Mouse (Mus musculus): ENCODE data around the gene Cdh23.
A peak's percentile ranks its signal among the peaks of the same experiment; 100 is the strongest.

Cdh23 gene

DNA sequence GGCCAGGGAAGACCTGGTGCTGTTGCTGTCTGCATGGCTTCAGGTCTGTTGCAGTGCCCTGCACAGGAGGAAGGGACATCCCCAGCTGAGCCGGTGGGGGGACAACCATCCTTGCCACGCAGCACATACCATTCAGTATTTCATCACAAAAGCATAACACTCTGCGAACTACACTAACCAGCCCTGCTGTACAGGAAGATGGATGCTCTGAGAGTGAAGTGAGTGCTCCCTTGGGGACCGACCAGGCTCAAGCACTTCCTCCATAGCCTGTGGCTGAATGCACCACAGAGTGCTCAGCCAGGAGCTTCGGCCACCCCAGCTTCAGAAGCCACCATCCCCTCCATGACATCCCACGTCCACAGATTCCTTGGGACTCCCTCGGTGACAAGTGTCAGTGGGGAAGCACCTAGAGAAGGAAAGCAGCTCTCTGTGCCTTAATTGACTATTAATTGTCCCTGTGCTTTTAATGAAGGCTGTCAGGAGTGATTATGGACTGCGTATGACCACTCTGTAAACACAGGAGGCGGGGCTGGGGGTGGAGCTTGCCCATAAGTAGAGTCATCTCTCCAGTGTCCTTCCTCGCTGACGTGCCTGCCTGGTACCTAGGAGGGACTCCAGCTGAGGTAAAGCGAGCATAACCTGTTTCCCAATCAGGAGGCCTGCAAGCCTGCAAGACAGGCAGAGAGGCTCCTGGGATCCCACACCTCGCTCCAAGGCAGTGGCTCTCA, 60.6 kb downstream of the Cdh23 start:
- no peak for DNase-seq (ENCODE audit: low spot score in 2 of 2)

DNA sequence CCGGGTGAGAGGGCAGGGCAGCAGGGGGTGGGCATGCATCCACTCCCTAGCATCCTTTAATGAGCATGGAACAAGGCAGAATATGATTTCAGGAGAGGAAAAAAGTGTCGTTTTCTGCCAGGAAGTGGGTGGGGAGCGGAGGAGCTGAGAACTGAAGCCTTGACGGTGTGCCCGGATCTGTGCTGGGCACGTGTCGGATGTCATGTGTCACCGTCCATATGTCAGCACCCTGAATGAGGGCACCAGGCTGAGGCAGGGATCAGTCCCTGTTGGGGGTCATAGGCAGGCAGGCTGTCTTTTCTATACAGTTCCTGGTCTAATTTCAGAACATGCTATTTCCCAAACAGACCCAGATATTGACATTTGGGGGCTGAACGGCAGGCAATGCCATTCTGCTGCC, 61.9 kb downstream of the Cdh23 start:
- DNase-seq (ENCODE audit: low spot score in 2 of 2) = peak in 1 of 2 experiments; percentile 51

DNA sequence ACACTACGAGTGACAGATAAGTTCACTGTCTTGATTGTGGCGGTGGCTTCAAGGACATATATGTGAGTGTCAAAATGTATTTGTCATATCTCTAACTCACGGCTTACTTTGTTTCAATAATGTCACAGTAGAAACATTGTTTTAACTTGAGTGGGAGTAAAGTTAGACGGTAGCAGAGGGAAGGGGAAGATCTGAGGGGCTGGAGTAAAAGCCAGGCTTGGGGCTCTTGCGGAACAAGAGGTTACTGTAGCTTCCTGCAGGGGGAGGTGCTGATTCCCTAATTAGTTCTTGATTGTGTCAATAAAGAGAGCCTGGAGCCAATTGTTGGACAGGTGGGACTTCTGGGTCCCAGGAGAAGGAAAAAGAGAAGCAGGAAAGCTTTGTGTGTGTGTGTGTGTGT, 70.2 kb downstream of the Cdh23 start:
- DNase-seq (ENCODE audit: low spot score in 2 of 2) = no peak

DNA sequence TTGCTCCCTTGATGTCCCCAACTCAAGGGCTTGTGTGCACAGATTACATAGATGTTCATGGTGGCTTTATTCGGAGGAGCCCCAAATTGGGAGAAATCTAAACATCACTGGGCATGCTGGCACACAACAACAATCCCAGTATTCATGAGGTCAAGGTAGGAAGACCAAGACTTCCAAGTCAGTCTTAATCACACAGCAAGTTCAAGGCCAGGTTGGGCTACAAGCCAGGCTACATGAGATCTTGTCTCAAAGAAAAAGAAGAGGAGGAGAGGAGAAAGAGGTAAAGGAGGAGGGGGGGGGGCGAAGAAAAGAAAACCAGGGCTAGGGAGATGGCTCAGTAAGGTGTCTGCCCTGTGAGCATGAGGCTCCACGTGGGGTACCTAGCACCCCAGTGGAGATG, 70.8 kb downstream of the Cdh23 start:
- no peak for DNase-seq (ENCODE audit: low spot score in 2 of 2)

DNA sequence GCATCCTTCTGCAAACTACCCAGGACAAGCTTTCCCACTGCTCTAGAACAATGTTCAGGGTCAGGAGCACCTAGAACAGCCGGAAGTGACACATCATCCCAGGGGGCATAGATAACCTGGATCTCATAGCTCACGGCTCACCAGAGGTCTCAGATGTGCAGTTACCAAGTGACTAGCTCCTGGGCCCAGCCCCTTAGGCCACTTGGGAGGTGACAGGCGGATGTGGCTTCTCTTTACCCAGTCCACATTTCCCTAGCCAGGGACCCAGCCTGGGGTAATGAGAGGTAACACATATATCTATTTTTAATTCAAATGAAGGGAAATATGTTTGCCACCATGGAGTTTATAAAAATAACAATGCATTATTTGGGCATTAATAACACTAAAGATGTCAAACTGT, 71.3 kb downstream of the Cdh23 start:
- DNase-seq (ENCODE audit: low spot score in 2 of 2) = no peak

DNA sequence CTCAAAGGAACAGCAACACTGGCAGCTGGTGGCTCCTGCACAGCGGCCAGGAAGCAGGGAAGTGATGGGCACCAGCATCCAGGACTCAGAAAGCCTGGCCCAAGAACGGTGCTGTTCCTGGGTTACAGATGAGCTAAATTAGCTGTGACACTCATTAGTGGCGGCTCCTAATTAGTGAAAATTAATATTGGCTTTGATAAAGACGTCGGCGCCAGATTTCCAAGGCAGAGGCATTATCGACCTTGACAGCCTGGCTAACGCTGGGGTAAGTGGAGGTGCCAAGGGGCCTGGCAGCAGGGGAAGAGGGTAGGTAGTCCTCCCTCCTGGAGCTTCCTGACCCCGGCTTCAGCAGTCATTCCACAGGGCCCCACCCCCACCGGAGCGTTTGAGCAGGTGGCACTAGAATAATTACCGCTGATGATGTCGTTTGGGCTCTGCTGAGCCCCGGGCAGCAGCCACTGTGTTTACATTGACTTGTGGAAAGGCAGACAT, 72.0 kb downstream of the Cdh23 start:
- no peak for DNase-seq (ENCODE audit: low spot score in 2 of 2)

DNA sequence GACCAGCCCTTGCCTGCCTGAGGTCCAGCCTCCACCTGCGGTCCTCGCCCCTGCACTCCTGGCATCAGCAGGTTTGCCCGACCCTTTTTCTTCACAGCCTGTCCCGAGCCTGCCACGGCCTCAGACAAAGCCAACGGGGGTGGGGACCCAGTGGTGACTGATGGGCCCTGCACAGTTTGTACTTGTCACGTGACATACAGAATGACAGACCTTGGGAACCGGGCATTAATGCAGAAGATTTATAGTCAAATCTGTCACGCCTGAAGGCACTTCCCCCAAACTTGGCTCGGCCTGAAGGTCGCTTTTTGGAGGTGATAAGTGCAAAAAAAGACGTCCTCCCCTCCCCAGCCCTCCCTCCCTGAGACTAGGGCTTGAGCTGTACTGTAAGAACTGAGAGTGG, 73.5 kb downstream of the Cdh23 start:
- DNase-seq (ENCODE audit: low spot score in 2 of 2) = no peak

DNA sequence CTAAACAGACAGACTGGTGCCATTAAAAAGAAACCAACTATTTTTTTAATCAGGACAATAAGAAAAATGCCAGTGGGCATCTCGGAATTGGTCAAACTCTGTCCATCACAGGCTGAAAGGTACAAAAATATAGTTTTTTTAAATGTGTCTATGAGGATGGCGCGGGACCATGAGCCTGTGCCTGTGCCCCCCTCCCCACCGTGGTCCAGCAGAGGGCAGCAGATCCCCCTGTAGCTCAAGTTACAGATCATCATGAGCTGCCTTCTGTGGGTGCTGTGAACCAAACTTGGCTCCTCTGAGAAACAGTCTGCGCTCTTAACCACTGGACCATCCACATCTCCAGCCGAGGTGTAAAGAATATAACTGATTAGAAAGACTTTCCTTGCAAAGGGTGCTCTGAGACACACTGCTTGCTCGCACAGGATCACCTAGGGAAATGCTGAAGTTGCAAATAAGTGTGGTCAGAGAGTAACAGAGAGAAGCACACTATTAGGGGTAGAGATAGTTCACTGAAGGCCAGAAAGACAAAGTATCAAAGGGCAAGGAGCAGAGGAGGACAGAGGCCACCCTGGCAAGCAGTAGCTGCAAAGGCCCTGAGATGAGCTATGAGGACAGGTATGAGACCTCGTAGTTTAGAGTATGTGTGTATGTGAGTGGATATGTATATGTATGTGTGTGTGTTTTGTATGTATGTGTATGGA, 74.7 kb downstream of the Cdh23 start:
- DNase-seq (ENCODE audit: low spot score in 2 of 2) = no peak

DNA sequence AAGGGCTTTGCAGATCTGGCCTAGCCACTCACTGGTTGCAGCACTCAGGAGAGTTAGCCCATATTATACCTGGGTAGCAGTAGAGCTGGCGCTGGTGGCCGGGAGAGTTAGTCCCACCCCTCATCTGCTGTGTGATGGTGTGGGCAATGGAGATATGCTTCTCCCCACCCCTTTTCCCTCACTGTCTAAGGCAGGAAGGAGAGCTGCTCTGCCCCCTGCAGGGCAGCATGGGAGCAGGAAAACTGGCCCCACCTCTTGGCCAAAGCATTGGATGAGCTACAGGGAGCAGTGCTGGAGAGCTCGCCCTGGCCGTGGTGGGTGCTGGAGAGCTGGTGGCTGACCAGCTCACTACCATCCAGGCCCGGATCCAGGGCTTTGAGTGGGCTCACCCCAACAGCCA, 80.4 kb downstream of the Cdh23 start:
- no peak for DNase-seq (ENCODE audit: low spot score in 2 of 2)

DNA sequence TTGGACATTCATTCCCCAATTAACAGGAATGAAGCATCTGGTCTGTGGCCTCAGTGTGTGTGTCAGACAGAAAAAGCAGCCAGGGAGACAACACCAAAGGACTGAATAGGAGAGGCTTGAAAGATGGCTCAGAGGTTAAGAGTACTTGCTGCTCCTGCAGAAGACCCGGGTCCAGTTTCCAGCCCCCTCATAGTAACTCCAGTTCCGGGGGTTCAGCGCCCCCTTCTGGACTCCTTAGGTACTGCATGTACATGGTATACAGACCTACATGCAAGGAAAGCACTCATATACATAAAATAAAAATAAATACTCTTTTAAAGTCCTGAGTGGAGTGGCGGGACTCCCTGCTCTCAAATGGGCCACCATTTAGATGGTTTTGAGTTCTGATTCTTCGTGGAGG, 83.4 kb downstream of the Cdh23 start:
- no peak for DNase-seq (ENCODE audit: low spot score in 2 of 2)

DNA sequence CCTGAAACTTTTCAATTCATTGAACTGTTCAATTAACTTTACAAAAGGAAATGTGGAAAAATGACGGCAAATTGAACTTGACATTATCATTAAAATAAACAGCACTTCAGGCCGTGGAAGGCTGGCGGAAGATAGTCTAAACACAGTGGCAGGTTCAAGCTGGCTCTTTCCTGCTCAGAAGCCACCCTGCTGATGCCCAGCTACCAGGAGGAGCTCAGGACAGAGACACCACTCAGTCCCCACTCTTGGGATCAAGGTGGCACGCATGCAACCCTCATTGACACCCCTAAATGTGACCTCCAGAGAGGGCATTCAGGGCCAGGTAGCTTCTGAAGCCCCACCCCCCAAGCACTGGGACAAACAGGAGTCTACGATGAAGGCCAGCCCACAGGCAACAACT, 89.1 kb downstream of the Cdh23 start:
- no peak for DNase-seq (ENCODE audit: low spot score in 2 of 2)

DNA sequence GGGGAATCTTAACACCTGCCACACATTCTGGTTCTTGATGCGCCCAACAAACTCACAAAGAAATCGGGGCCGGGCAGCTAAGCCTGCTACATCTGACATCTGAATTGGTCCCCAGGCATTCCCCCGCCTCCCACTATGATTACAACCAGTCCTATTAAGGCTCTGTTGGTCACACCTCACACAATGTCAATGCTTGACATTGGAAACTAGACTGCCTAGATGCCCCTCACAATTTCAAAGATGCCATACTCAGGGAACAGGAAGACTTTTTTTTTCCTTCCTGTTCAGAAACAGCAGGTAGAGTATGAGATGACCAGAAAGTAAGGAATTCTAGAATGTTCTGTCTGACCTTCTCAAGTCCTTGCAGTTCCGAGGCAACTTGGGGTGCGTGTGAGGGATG, 89.6 kb downstream of the Cdh23 start:
- no peak for DNase-seq (ENCODE audit: low spot score in 2 of 2)

DNA sequence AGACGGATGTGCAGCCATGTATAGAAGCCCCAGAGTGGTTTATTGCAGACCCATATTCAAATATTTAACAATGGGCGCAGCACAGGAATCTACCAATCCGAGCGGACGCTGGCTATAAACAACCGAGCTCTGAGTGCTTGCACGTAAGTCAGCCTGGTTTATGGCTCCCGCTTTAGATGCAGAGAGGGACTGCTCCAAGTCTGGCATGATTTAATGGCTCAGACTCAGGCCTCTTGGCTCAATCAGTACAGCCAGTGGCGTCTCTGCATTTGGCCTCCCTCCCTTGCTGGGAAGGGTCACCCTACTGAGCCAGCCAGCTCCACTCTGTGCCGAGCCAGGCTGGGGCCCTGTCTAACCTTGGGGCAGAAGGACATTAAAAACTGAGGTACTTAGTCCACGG, 94.1 kb downstream of the Cdh23 start:
- no peak for DNase-seq (ENCODE audit: low spot score in 2 of 2)

DNA sequence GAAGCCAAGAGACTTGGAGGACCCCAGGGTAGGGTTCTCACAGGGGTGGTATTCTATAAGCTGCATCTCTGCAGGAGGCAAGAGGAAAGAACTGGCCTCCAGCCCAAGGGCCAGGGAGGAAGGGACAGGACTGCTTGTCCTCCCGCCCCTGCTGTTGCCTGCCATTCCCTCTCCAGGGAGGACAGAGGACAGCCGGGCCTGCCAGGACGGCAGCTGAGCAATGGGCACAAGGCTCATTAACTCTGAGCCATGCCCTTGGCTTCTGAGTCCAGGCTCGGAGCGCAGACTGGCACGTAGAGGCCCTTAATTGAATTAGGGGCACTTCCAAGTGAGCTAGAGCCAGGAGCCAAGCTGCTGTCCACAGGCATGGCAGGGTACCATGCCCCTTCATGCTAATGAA, 101.1 kb downstream of the Cdh23 start:
- DNase-seq (ENCODE audit: low spot score in 2 of 2) = no peak

DNA sequence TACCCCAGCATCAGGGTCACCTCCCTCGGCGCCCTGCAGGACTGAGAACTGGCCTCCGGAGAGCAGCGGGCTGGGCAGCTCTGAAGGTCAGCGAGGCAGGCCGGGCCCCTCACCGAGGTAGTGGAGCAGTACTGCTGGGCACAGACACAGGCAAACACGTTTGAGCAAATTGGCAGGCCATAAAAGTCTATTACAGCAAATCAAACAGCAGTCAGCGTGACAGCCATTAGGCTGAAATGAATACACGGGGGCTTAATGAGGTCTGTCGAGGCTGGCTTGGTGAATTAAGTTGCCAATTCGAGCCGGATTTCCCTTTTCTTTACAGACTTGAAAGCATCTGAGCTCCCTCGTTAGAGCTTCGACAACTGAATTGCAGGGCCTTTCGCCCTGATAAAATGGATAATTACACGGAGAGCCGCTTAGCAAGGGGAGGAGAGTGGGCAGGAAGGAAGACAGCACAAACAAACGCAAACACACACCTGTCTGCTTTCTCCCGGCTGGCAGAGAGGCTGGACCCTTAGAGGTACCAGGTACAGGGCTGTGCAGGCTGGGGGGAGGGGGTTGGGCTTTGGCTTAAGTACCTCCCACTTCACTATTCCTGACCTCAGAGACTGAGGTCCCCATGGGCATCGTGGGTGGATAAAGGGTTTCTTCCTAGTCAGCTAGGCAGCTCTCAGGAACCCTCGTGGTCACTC, 103.3 kb downstream of the Cdh23 start:
- peak; percentile 7 to 9 for DNase-seq (ENCODE audit: low spot score in 2 of 2)

DNA sequence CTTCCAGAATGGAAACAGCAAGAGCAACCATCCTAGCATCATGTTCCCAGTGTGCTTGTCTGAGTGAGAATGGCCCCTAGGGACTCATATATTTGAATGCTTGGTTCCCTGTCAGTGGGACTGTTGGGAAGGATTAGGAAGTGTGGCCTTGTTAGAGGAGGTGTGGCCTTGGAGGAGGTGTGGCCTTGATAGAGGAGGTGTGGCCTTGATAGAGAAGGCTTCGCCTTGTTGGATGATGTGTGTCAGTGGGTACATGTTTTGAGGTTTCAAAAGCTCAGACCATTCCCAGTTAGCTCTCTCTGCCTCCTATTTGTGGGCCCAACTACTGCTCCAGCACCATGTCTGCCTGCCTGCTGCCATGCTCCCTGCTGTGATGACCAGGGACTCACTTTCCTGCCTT, 105.0 kb downstream of the Cdh23 start:
- DNase-seq (ENCODE audit: low spot score in 2 of 2) = no peak

DNA sequence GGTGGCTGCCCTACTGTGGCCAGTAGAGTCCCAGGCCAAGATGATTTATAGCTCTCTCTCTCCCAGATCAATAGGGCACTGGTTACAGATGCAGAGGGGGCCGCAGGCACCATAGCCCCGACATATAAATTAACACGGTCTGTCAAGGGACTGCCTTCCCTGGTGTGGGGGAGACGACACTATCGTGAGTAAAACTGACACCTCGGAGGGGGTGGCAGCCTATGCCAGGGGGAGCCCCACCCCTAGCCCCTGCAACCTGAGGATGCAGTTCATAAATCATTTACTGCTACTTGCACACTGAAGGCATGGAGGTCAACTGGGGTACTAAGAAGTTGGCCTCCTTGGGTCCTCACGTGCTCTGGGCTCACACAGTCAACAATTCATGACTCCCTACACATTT, 106.0 kb downstream of the Cdh23 start:
- no peak for DNase-seq (ENCODE audit: low spot score in 2 of 2)

DNA sequence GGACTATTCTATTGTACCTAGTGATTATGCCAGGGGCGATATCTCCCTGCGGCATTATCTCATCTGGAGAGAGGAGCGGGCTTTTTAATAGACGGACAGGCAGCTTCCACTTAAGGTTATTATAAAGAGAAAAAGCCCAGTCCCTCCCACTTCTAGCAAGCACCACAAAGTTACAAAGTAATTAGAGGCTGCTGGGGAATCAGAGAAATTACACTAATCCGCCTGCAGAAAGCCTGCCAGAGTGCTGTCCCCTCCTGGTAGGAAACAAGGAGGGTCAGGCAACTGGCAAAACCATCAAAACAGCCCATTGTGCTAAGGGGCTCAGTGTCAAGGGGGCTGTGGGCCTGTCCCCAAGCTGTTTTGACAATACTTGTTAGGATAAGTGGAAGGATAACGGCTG, 110.6 kb downstream of the Cdh23 start:
- no peak for DNase-seq (ENCODE audit: low spot score in 2 of 2)

DNA sequence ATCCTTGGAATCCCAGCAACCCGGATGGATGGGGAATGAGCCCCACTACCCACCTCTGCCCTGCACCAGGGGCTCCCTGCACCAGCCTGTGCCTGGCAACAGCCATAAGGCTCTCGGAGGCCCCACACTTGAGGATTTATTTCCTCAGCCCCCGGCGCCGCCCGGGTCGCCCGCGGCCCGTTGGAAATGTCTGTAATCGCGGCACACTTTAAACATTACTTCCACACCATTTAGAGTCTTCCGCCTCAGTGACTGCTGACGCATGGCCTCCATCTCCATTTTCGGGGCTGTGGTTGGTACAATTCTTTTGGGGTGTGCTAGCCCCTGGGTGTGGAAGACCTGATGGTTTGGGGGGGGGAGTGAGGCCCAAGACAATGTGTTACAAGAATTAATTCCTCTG, 113.3 kb downstream of the Cdh23 start:
- no peak for DNase-seq (ENCODE audit: low spot score in 2 of 2)

DNA sequence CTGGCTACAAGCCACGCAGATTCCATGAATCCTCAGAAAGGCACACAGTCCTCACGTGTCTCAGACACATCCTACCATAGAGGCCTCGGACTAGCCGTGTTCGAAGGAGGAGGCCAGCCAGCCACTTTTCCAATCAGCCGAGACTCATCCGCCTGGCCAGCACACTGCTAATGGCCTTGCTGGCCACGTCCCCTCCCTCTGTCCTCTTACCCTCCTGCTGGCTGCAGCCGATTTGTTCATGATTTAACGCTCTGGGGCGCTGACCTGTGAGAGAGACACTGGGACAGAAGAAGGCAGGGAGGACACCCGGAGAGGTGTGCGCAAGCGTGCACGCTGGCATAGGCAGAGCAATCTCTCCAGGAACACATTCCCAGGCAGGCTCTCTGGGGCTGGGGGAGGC, 115.6 kb downstream of the Cdh23 start:
- no peak for DNase-seq (ENCODE audit: low spot score in 2 of 2)

DNA sequence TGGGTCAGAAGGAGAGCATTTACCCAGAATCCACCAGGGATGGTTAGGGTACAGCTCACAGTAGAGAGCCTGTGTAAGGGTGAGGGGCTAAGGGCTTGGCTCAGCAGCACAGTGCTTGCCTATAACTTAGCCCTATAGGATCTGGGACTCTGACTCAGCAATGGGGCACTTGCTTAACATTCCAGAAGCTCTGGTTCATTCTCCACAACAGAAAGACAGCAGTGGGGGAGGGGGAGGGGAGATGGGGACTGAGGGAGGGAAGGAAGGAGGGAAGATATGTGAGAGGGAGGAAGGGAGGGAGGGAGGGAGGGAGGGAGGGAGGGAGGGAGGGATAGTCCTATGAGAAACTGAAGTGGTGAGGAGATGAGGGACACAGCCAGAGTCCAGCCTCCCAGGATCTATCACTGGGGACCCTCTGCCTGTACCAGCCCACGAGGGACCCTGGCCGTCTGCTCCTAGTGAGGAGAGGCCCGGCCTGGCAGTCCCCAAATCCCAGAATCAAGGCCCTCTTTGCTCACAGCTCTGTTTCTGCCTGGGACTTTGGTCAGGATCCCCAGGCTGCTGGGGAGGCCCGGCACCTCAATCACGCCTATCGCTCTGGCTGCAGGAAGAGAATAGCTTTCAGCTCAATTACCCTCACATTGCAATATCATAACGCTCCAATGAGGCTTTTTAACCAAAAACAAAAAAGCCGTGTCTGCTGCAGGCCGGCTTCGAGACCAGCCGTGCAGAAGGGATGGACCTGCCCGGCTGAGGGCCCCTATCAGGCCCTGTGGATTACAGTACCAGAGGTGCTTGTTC, 117.4 kb downstream of the Cdh23 start:
- DNase-seq (ENCODE audit: low spot score in 2 of 2) = no peak

Measured in left cerebral cortex, adult 9 months (tissue).